Mouse (Mus musculus): ENCODE results near the gene Spag9. TPM values are rescaled to one million over a fixed set of nuclear protein-coding genes. Genes with fewer than 3 reads are reported as not detected.
A peak's percentile ranks its signal among the peaks of the same experiment; 100 is the strongest.

Spag9 gene
- polyA plus RNA-seq (2015; fragmentation: Nextera tagmentation; extraction: Ambion mirVana) = 77.9 and 87.4 TPM in 2 replicates

- ATAC-seq = peak; percentile 92
- Histone ChIP-seq H3K4me1 (ENCODE audit: insufficient read depth, low read depth, low read length) (peaks cover 10% of the 10 kb centered on the region; the same call in 1 of the 2 replicates), H3K9ac (replicated peaks; ENCODE audit: low read depth) (peak within 1 kb of the TSS; percentile 97), H3K4me2 (replicated peaks; ENCODE audit: low read depth, low read length) (peak within 1 kb of the TSS; percentile 69), H3K27ac (ENCODE audit: low read length) (peak within 1 kb of the TSS; percentile 99), H3K9me3 (ENCODE audit: low read length) (no peaks in the 10 kb centered on the region), H3K36me3 (ENCODE audit: insufficient read depth, low read length) (no peaks in the 10 kb centered on the region), H3K27me3 (replicated peaks; ENCODE audit: insufficient read depth, low read length) (no peaks in the 10 kb centered on the region), H3K4me3 (ENCODE audit: low read depth, low read length) (peak within 1 kb of the TSS; percentile 96)
- peak; percentile 99 for DNase-seq (ENCODE audit: low spot score)
- TF ChIP-seq CTCF (IDR thresholded peaks at IDR 0.05) (no peak), EP300 (IDR thresholded peaks at IDR 0.05) (peak; percentile 68)
- WGBS = 0% methylated on average over 31 of the region's 70 CpGs
These were observed at the start of gene Spag9 for GRCm38 (mm10) chr11:93995720-93996305. Gene Spag9 (plus strand): TSS chr11:93996091.

DNA sequence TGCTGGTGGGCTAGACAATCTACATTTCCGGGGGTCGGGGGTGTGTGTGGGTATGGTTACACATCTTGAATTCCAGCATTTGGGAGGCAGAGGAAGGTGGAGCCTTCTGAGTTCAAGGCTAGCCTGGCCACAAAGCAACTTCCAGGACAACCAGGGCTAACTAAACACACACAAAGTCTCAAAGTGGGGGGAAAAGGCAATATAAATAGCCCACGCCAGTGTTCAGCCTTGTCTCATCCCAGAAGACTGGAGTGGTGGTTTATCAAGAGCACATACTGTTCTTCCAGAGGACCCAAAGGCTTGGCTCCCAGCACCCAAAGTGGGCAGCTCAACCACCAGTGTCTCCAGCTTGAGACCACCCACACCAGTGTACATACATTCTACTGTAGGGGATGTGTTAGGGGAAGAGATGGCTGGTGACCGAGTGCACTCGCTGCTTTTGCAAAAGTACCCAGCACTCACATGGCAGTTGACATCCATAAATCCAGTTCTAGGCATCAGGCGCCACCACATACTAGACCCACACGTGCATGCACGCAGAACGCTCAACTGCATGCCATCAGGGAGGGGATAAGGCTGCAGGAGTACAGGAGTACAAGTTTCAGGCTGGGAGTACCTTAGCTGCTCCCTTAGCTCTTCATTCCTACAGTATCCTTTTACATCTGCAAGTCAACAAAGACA, 46.9 kb upstream of the Spag9 start:
- WGBS = 86% methylated on average over 9 of the region's 9 CpGs
- H3K9ac ChIP-seq (replicated peaks; ENCODE audit: low read depth) = no peak overlapping the region
- no peak overlapping the region for H3K4me2 ChIP-seq (replicated peaks; ENCODE audit: low read depth, low read length)
- no peak overlapping the region for H3K27ac ChIP-seq (ENCODE audit: low read length)
- no peak for DNase-seq (ENCODE audit: low spot score)
- H3K9me3 ChIP-seq (ENCODE audit: low read length) = no peaks in the 10 kb centered on the region
- no peaks in the 10 kb centered on the region for H3K4me1 ChIP-seq (ENCODE audit: insufficient read depth, low read depth, low read length)
- TF ChIP-seq CTCF (IDR thresholded peaks at IDR 0.05) = no peak
- TF ChIP-seq EP300 (IDR thresholded peaks at IDR 0.05) = no peak
- H3K4me3 ChIP-seq (ENCODE audit: low read depth, low read length) = no peak overlapping the region
- no peaks in the 10 kb centered on the region for H3K27me3 ChIP-seq (replicated peaks; ENCODE audit: insufficient read depth, low read length)
- ATAC-seq = no peak
- no peaks in the 10 kb centered on the region for H3K36me3 ChIP-seq (ENCODE audit: insufficient read depth, low read length)

DNA sequence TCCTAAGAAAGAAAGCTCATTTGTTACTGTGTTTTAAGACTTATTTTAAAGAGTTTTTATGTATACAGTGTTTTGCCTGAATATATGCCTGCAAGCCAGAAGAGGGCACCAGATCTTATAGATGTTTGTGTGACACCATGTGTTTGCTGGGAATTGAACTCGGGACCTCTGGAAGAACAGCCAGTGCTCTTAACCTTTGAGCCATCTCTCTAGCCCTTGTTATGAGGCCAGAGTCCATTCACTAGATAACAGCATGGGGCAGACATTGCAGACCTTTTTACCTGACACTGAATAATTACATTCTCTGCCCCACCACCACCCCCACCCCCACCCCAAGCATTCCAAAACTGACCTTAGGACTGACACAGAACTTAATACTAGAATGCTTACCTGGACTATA, 45.8 kb upstream of the Spag9 start:
- ATAC-seq (no peak), DNase-seq (ENCODE audit: low spot score) (no peak)
- H3K27me3 ChIP-seq (replicated peaks; ENCODE audit: insufficient read depth, low read length) = no peaks in the 10 kb centered on the region
- H3K9me3 ChIP-seq (ENCODE audit: low read length) = no peaks in the 10 kb centered on the region
- TF ChIP-seq EP300 (IDR thresholded peaks at IDR 0.05) (no peak), CTCF (IDR thresholded peaks at IDR 0.05) (no peak)
- H3K4me1 ChIP-seq (ENCODE audit: insufficient read depth, low read depth, low read length) = no peaks in the 10 kb centered on the region
- no peak overlapping the region for H3K4me2 ChIP-seq (replicated peaks; ENCODE audit: low read depth, low read length)
- WGBS = 93% methylated on average over 1 of the region's 1 CpGs
- H3K36me3 ChIP-seq (ENCODE audit: insufficient read depth, low read length) = no peaks in the 10 kb centered on the region
- H3K27ac ChIP-seq (ENCODE audit: low read length) = no peak overlapping the region
- no peak overlapping the region for H3K9ac ChIP-seq (replicated peaks; ENCODE audit: low read depth)
- H3K4me3 ChIP-seq (ENCODE audit: low read depth, low read length) = no peak overlapping the region

GRCm38 (mm10) chr11:93952376-93952775, 43.5 kb upstream of the Spag9 start:
- no peaks in the 10 kb centered on the region for H3K36me3 ChIP-seq (ENCODE audit: insufficient read depth, low read length)
- DNase-seq (ENCODE audit: low spot score) (no peak), ATAC-seq (no peak)
- no peak for TF ChIP-seq CTCF (IDR thresholded peaks at IDR 0.05)
- TF ChIP-seq EP300 (IDR thresholded peaks at IDR 0.05) = no peak
- no peaks in the 10 kb centered on the region for H3K9me3 ChIP-seq (ENCODE audit: low read length)
- no peaks in the 10 kb centered on the region for H3K27me3 ChIP-seq (replicated peaks; ENCODE audit: insufficient read depth, low read length)
- H3K9ac ChIP-seq (replicated peaks; ENCODE audit: low read depth) = no peak overlapping the region
- 30% methylated on average over 5 of the region's 5 CpGs for WGBS
- no peak overlapping the region for H3K4me3 ChIP-seq (ENCODE audit: low read depth, low read length)
- H3K4me2 ChIP-seq (replicated peaks; ENCODE audit: low read depth, low read length) = no peak overlapping the region
- peaks cover 5% of the 10 kb centered on the region; the same call in 1 of the 2 replicates for H3K4me1 ChIP-seq (ENCODE audit: insufficient read depth, low read depth, low read length)
- H3K27ac ChIP-seq (ENCODE audit: low read length) = no peak overlapping the region

DNA sequence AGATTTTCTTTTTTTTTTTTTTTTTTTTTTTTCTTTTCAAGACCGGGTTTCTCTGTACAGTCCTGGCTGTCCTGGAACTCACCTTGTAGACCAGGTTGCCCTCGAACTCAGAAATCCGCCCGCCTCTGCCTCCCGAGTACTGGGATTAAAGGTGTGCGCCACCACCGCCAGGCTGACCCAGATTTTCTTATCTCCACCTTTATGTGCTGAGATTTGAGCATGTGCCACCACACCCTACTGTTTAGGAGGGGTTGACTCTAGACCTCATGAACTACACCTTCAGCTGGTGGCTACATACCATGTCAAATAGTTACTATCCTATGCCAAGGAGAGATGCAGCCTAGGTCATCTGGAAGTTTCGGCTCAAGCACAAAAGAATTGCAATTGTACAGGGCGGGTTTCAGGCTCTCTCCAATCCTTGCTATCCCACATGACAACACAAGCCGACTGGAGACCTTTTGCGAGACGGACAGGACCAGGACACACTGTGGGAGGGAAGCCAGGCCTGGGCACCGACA, 41.1 kb upstream of the Spag9 start:
- TF ChIP-seq CTCF (IDR thresholded peaks at IDR 0.05) (no peak), EP300 (IDR thresholded peaks at IDR 0.05) (no peak)
- Histone ChIP-seq H3K4me2 (replicated peaks; ENCODE audit: low read depth, low read length) (peak overlapping the region; percentile 87), H3K9me3 (ENCODE audit: low read length) (no peaks in the 10 kb centered on the region), H3K36me3 (ENCODE audit: insufficient read depth, low read length) (no peaks in the 10 kb centered on the region), H3K27ac (ENCODE audit: low read length) (peak overlapping the region; percentile 90), H3K4me3 (ENCODE audit: low read depth, low read length) (peak overlapping the region; percentile 64), H3K9ac (replicated peaks; ENCODE audit: low read depth) (peak overlapping the region; percentile 60), H3K4me1 (ENCODE audit: insufficient read depth, low read depth, low read length) (peaks cover 5% of the 10 kb centered on the region; the same call in 1 of the 2 replicates), H3K27me3 (replicated peaks; ENCODE audit: insufficient read depth, low read length) (no peaks in the 10 kb centered on the region)
- ATAC-seq (no peak), DNase-seq (ENCODE audit: low spot score) (no peak)
- WGBS = 37% methylated on average over 13 of the region's 13 CpGs
